Mouse (Mus musculus): ENCODE measurements around the gene Tas2r105. TPM values are rescaled to one million over a fixed set of nuclear protein-coding genes. Genes with fewer than 3 reads are reported as not detected.

Tas2r105 gene
- not detected in 2 replicates for polyA plus RNA-seq (2012; rRNA removed)

DNA sequence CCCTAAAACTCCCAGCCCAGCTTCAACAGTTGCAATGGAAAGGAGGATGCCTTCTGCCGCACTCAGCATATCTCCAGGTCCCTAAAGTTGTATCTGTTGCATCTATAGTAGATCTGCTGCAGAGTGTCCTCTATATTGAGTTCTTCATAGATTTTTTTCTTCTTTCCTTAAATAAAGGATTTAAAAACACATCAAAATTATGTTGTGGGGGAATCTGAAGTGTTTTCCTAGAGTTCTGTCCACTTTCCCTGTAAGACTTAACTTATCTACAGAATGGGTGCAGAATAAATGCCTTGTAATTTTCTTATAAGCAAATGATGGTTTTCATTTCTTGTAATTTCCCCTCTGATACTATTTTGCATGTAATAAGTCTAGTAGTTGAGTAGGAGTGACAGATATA is at the start of gene Tas2r105:
Gene Tas2r105, minus strand, starts transcription at position 101 of the 400 bp plus-strand sequence.
- Histone ChIP-seq H3K4me1 (ENCODE audit: control insufficient read depth, insufficient read depth, insufficient read length) (no peaks in the 10 kb centered on the region), H3K36me3 (ENCODE audit: control insufficient read depth, insufficient read depth, low read length) (no peaks in the 10 kb centered on the region), H3K27ac (ENCODE audit: insufficient read depth, low read length) (no peak within 1 kb of the TSS), H3K4me3 (ENCODE audit: extremely low read depth, insufficient read depth, insufficient read length) (no peak within 1 kb of the TSS), H3K27me3 (ENCODE audit: control insufficient read depth, insufficient read depth, low read length) (no peaks in the 10 kb centered on the region)
- WGBS: 73% methylated on average over 1 of the region's 1 CpGs
- DNase-seq (ENCODE audit: low read depth in 1 of 2, low spot score in 2 of 2): no peak
- TF ChIP-seq POLR2A (IDR thresholded peaks at IDR 0.05; ENCODE audit: low read depth, low read length): no peak
- TF ChIP-seq CTCF (IDR thresholded peaks at IDR 0.05; ENCODE audit: extremely low read depth, insufficient read depth, insufficient read length, insufficient replicate concordance): no peak

DNA sequence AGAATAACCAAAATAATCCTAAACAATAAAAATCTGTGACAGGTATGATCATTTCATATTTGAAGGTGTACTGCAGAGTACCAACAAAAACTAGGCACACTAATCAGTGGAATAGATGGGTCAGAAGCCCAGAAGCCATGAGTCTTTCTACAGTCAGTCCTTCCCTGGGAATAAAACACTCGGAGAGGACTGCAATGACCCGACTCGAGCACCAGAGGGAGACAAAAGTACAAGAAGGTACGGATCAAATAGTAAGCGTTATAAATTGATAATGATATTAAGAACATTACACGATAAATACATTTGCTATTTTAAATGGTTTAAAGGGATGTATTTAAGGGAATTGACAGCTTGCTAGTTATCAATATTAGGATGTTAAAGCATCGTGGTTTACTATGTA is 25.5 kb upstream of the Tas2r105 start:
- 51% methylated on average over 7 of the region's 7 CpGs for WGBS
- H3K4me1 ChIP-seq (ENCODE audit: control insufficient read depth, insufficient read depth, insufficient read length): no peaks in the 10 kb centered on the region
- no peaks in the 10 kb centered on the region for H3K36me3 ChIP-seq (ENCODE audit: control insufficient read depth, insufficient read depth, low read length)
- TF ChIP-seq POLR2A (IDR thresholded peaks at IDR 0.05; ENCODE audit: low read depth, low read length) (no peak), CTCF (IDR thresholded peaks at IDR 0.05; ENCODE audit: extremely low read depth, insufficient read depth, insufficient read length, insufficient replicate concordance) (no peak)
- H3K27ac ChIP-seq (ENCODE audit: insufficient read depth, low read length): no peak overlapping the region
- DNase-seq (ENCODE audit: low read depth in 1 of 2, low spot score in 2 of 2): no peak
- H3K4me3 ChIP-seq (ENCODE audit: extremely low read depth, insufficient read depth, insufficient read length): no peak overlapping the region
- H3K27me3 ChIP-seq (ENCODE audit: control insufficient read depth, insufficient read depth, low read length): no peaks in the 10 kb centered on the region

DNA sequence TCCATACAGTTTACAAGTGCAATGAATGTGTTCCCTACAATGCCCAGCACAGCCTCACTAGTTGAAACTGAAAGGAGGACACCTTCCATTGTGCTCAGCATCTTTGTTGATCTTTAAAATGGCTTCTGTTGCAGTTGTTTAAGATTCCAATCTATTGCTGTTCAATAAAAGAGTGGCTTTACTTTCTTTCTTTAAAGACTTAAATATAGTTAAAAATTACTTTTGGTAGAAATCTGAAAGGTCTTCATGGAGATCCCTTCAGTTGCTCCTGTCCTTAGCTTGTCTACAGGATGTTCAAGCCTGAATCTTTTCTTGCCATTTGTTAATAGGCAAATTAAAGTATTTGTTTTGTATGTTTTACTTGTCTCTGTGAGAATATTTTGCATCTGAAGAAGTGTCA is 2.7 kb upstream of the Tas2r105 start, which contains the start of gene Tas2r114:
Gene Tas2r114, minus strand, starts transcription at position 101 of the 400 bp plus-strand sequence.
- no peak within 1 kb of the TSS for H3K4me3 ChIP-seq (ENCODE audit: extremely low read depth, insufficient read depth, insufficient read length)
- TF ChIP-seq POLR2A (IDR thresholded peaks at IDR 0.05; ENCODE audit: low read depth, low read length) (no peak), CTCF (IDR thresholded peaks at IDR 0.05; ENCODE audit: extremely low read depth, insufficient read depth, insufficient read length, insufficient replicate concordance) (no peak)
- no peaks in the 10 kb centered on the region for H3K4me1 ChIP-seq (ENCODE audit: control insufficient read depth, insufficient read depth, insufficient read length)
- no peaks in the 10 kb centered on the region for H3K36me3 ChIP-seq (ENCODE audit: control insufficient read depth, insufficient read depth, low read length)
- no peak within 1 kb of the TSS for H3K27ac ChIP-seq (ENCODE audit: insufficient read depth, low read length)
- no peak for DNase-seq (ENCODE audit: low read depth in 1 of 2, low spot score in 2 of 2)
- H3K27me3 ChIP-seq (ENCODE audit: control insufficient read depth, insufficient read depth, low read length): no peaks in the 10 kb centered on the region

DNA sequence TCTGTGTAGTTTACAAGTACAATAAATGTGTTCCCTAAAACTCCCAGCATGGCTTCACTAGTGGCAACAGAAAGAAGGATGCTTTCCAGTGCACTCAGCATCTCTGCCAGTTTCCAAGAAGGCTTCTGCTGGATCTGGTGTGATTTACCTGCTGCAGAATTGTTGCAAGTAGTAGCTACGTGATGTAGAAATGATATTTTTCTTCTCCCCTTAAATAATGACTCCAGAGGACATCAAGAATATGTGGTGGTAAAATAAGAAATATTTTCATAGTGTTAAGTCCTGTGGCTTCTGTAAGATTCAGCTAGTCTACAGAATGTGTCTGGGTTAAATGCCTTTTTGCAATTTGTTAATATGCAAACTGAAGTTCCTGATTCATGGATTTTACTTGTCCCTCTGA is 1.7 kb downstream of the Tas2r105 start, which contains the start of gene Tas2r104:
Gene Tas2r104, minus strand, starts transcription at position 101 of the 400 bp plus-strand sequence.
- TF ChIP-seq POLR2A (IDR thresholded peaks at IDR 0.05; ENCODE audit: low read depth, low read length) (no peak), CTCF (IDR thresholded peaks at IDR 0.05; ENCODE audit: extremely low read depth, insufficient read depth, insufficient read length, insufficient replicate concordance) (no peak)
- H3K27me3 ChIP-seq (ENCODE audit: control insufficient read depth, insufficient read depth, low read length): no peaks in the 10 kb centered on the region
- 80% methylated on average over 1 of the region's 1 CpGs for WGBS
- DNase-seq (ENCODE audit: low read depth in 1 of 2, low spot score in 2 of 2): no peak
- H3K36me3 ChIP-seq (ENCODE audit: control insufficient read depth, insufficient read depth, low read length): no peaks in the 10 kb centered on the region
- no peak within 1 kb of the TSS for H3K27ac ChIP-seq (ENCODE audit: insufficient read depth, low read length)
- H3K4me1 ChIP-seq (ENCODE audit: control insufficient read depth, insufficient read depth, insufficient read length): no peaks in the 10 kb centered on the region
- H3K4me3 ChIP-seq (ENCODE audit: extremely low read depth, insufficient read depth, insufficient read length): no peak within 1 kb of the TSS

DNA sequence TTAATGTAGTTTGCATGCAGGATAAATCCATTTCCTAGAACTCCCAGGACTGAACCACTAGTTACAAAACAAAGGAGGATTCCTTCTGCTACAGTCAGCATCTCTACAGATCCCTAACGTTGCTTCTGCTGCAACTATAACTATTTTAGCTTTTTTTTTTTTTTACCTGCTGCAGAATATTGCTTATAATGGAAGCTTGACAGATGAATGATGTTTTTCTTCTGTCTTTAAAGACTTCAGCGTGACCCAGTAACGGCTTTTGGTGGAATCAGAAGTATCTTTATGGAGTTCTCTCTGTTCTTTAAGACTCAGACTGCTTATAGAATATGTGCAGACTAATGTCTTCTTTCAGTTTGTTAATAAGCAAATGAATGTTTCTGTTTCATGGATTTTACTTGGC is 8.5 kb downstream of the Tas2r105 start, which contains the start of gene Tas2r106:
Gene Tas2r106, minus strand, starts transcription at position 101 of the 400 bp plus-strand sequence.
- WGBS: 76% methylated on average over 3 of the region's 3 CpGs
- Histone ChIP-seq H3K27me3 (ENCODE audit: control insufficient read depth, insufficient read depth, low read length) (no peaks in the 10 kb centered on the region), H3K27ac (ENCODE audit: insufficient read depth, low read length) (no peak within 1 kb of the TSS), H3K36me3 (ENCODE audit: control insufficient read depth, insufficient read depth, low read length) (no peaks in the 10 kb centered on the region), H3K4me1 (ENCODE audit: control insufficient read depth, insufficient read depth, insufficient read length) (no peaks in the 10 kb centered on the region), H3K4me3 (ENCODE audit: extremely low read depth, insufficient read depth, insufficient read length) (no peak within 1 kb of the TSS)
- DNase-seq (ENCODE audit: low read depth in 1 of 2, low spot score in 2 of 2): no peak
- TF ChIP-seq POLR2A (IDR thresholded peaks at IDR 0.05; ENCODE audit: low read depth, low read length) (no peak), CTCF (IDR thresholded peaks at IDR 0.05; ENCODE audit: extremely low read depth, insufficient read depth, insufficient read length, insufficient replicate concordance) (no peak)

DNA sequence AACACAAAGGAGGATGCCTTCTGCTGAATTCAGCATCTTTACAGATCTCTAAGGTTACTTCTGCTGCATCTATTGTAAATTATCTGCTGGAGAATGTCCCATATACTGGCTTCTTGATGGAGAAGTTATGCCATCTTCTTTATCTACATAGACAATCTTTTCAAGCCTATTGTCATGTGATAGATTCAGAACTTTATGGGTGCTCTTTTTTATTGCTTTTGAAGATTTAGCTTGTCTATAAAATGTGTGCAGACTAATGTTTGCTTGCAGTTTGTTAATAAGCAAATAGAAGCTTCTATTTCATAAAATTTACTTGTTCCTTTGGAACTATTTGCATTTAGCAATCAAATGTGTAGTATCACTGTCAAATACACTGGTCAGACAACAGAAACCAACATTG is 27.2 kb downstream of the Tas2r105 start, which contains the start of gene Tas2r107:
Gene Tas2r107, minus strand, starts transcription at position 101 of the 400 bp plus-strand sequence.
- Histone ChIP-seq H3K27me3 (ENCODE audit: control insufficient read depth, insufficient read depth, low read length) (no peaks in the 10 kb centered on the region), H3K36me3 (ENCODE audit: control insufficient read depth, insufficient read depth, low read length) (no peaks in the 10 kb centered on the region), H3K4me1 (ENCODE audit: control insufficient read depth, insufficient read depth, insufficient read length) (no peaks in the 10 kb centered on the region), H3K4me3 (ENCODE audit: extremely low read depth, insufficient read depth, insufficient read length) (no peak within 1 kb of the TSS), H3K27ac (ENCODE audit: insufficient read depth, low read length) (no peak within 1 kb of the TSS)
- TF ChIP-seq POLR2A (IDR thresholded peaks at IDR 0.05; ENCODE audit: low read depth, low read length): no peak
- no peak for TF ChIP-seq CTCF (IDR thresholded peaks at IDR 0.05; ENCODE audit: extremely low read depth, insufficient read depth, insufficient read length, insufficient replicate concordance)
- no peak for DNase-seq (ENCODE audit: low read depth in 1 of 2, low spot score in 2 of 2)

Other genes with a start within 250 kb of the Tas2r105 start
- gene 5430401F13Rik, start 201.1 kb downstream of the Tas2r105 start, polyA plus RNA-seq (2012; rRNA removed): not detected in 2 replicates
- gene Gm6619, start 201.1 kb downstream of the Tas2r105 start, polyA plus RNA-seq (2012; rRNA removed): not detected in 2 replicates
- not detected in 2 replicates for gene Tas2r130, start 56.6 kb downstream of the Tas2r105 start, polyA plus RNA-seq (2012; rRNA removed)
- gene Tas2r107, start 27.3 kb downstream of the Tas2r105 start, polyA plus RNA-seq (2012; rRNA removed): not detected in 2 replicates
- not detected in 2 replicates for gene Tas2r106, start 8.6 kb downstream of the Tas2r105 start, polyA plus RNA-seq (2012; rRNA removed)
- gene Tas2r104, start 1.8 kb downstream of the Tas2r105 start, polyA plus RNA-seq (2012; rRNA removed): not detected in 2 replicates
- not detected in 2 replicates for gene Tas2r114, start 2.6 kb upstream of the Tas2r105 start, polyA plus RNA-seq (2012; rRNA removed)